Mouse (Mus musculus): ENCODE results near the gene Etl4.
A peak's percentile ranks its signal among the peaks of the same experiment; 100 is the strongest.
"Not testable (repeated sequence)": the region's sequence is repeated elsewhere in the genome, so short reads cannot be mapped to it uniquely, and the experiment has no call there.

The Etl4 gene

GRCm38 (mm10) chr2:20302517-20302916 is 392.9 kb downstream of the Etl4 start:
- no peak for DNase-seq (ENCODE audit: extremely low spot score)

GRCm38 (mm10) chr2:20324954-20325353 is 415.4 kb downstream of the Etl4 start:
- DNase-seq (ENCODE audit: extremely low spot score): no peak

- no peak for DNase-seq (ENCODE audit: extremely low spot score)
Measured at GRCm38 (mm10) chr2:20336176-20336575, 426.6 kb downstream of the Etl4 start.

- DNase-seq (ENCODE audit: extremely low spot score): no peak
Measured at GRCm38 (mm10) chr2:20339016-20339734, 429.6 kb downstream of the Etl4 start.

GRCm38 (mm10) chr2:20339919-20340318 is 430.3 kb downstream of the Etl4 start:
- peak; percentile 6 for DNase-seq (ENCODE audit: extremely low spot score)

GRCm38 (mm10) chr2:20346873-20347272 is 437.3 kb downstream of the Etl4 start:
- DNase-seq (ENCODE audit: extremely low spot score): no peak

- DNase-seq (ENCODE audit: extremely low spot score): no peak
Measured at GRCm38 (mm10) chr2:20349268-20349667, 439.7 kb downstream of the Etl4 start.

GRCm38 (mm10) chr2:20352796-20353195 is 443.2 kb downstream of the Etl4 start:
- DNase-seq (ENCODE audit: extremely low spot score): no peak

GRCm38 (mm10) chr2:20377026-20377425 is 467.4 kb downstream of the Etl4 start:
- no peak for DNase-seq (ENCODE audit: extremely low spot score)

GRCm38 (mm10) chr2:20380874-20381273 is 471.3 kb downstream of the Etl4 start:
- DNase-seq (ENCODE audit: extremely low spot score): not testable (repeated sequence)

GRCm38 (mm10) chr2:20394083-20394482 is 484.5 kb downstream of the Etl4 start:
- no peak for DNase-seq (ENCODE audit: extremely low spot score)

GRCm38 (mm10) chr2:20396978-20397377 is 487.4 kb downstream of the Etl4 start:
- DNase-seq (ENCODE audit: extremely low spot score): no peak

GRCm38 (mm10) chr2:20400556-20400955 is 491.0 kb downstream of the Etl4 start:
- DNase-seq (ENCODE audit: extremely low spot score): no peak

- no peak for DNase-seq (ENCODE audit: extremely low spot score)
Measured at GRCm38 (mm10) chr2:20404395-20404794, 494.8 kb downstream of the Etl4 start.

- no peak for DNase-seq (ENCODE audit: extremely low spot score)
Measured at GRCm38 (mm10) chr2:20407101-20407500, 497.5 kb downstream of the Etl4 start.

- no peak for DNase-seq (ENCODE audit: extremely low spot score)
Measured at GRCm38 (mm10) chr2:20414856-20415255, 505.3 kb downstream of the Etl4 start.

- peak; percentile 22 for DNase-seq (ENCODE audit: extremely low spot score)
Measured at GRCm38 (mm10) chr2:20416934-20417614, 507.5 kb downstream of the Etl4 start.

GRCm38 (mm10) chr2:20417998-20418397 is 508.4 kb downstream of the Etl4 start:
- DNase-seq (ENCODE audit: extremely low spot score): no peak

GRCm38 (mm10) chr2:20419975-20420374 is 510.4 kb downstream of the Etl4 start:
- DNase-seq (ENCODE audit: extremely low spot score): no peak

GRCm38 (mm10) chr2:20422275-20422674 is 512.7 kb downstream of the Etl4 start:
- DNase-seq (ENCODE audit: extremely low spot score): no peak

GRCm38 (mm10) chr2:20433656-20434055 is 524.1 kb downstream of the Etl4 start:
- no peak for DNase-seq (ENCODE audit: extremely low spot score)

- no peak for DNase-seq (ENCODE audit: extremely low spot score)
Measured at GRCm38 (mm10) chr2:20435530-20435929, 526.0 kb downstream of the Etl4 start.

GRCm38 (mm10) chr2:20442731-20443130 is 533.2 kb downstream of the Etl4 start:
- no peak for DNase-seq (ENCODE audit: extremely low spot score)

All from embryo, embryonic 9.5 days (tissue).